Mouse (Mus musculus) megakaryocyte, embryonic 14.5 days (primary cell): ENCODE measurements around the gene Il20rb.

Experiments
- FLI1 ChIP-seq: IDR thresholded peaks from 2 replicates; pipeline ENCODE4 v1.6.1; 2012; ENCODE audit warnings: low read length, inconsistent platforms, mixed read lengths
- GATA1 ChIP-seq: IDR thresholded peaks from 3 replicates; pipeline ENCODE4 v1.6.1; 2012; ENCODE audit warnings: mixed read lengths, low read length, inconsistent platforms, borderline replicate concordance

- TF ChIP-seq GATA1 = no peak
- no peak for TF ChIP-seq FLI1
Measured at GRCm38 (mm10) chr9:100522029-100522428, 35.4 kb upstream of the Il20rb start.
